Mouse (Mus musculus) hematopoietic stem cell, adult 5-6 weeks (primary cell): ENCODE measurements around the gene Pdss1. TPM values are rescaled to one million over a fixed set of nuclear protein-coding genes. Genes with fewer than 3 reads are reported as not detected.

Source experiments
- ATAC-seq, 2 experiments: fragments of 125-278 bp in 1 of 2; replicated peaks in 1 of 2; 2 replicates each; pipeline ENCODE4 v1.8.0; 2016 to 2017; ENCODE audit warnings: inconsistent platforms in 2 of 2, mild to moderate bottlenecking in 2 of 2, moderate number of reproducible peaks in 2 of 2, low read depth in 1 of 2, moderate TSS enrichment in 1 of 2; ENCODE audit not compliant: low FRiP score in 2 of 2, poor library complexity in 2 of 2, severe bottlenecking in 2 of 2, insufficient read depth in 1 of 2, low TSS enrichment in 1 of 2
- total RNA-seq: library from RNA; stranded (forward); fragments of 172-1452, 232-1000 nt; gene quantifications from 2 replicates; pipeline ENCODE4 v1.2.3, GENCODE M21; 2017

The Pdss1 gene
- total RNA-seq, 1 experiment from 2014 or later, result 19.2 TPM

DNA sequence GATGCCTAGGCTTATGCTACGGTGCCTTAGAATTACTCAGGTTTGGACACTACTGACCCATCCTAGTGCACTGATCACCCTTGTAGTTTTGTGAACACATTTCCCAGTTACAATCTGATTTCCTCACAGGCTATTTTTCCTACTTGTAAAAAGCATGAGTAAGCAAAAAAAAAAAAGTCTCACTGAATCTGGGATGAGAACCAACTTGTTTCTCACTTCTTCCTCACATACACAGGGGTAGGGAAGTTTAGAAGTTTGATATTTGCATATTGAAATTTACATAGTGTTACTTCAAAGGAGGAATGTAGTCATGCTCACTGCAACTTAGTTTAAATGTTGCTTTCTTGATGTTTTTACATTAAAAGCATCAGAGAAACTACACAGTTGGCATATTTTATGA lies 38.2 kb downstream of the Pdss1 start:
- ATAC-seq, result no peak

DNA sequence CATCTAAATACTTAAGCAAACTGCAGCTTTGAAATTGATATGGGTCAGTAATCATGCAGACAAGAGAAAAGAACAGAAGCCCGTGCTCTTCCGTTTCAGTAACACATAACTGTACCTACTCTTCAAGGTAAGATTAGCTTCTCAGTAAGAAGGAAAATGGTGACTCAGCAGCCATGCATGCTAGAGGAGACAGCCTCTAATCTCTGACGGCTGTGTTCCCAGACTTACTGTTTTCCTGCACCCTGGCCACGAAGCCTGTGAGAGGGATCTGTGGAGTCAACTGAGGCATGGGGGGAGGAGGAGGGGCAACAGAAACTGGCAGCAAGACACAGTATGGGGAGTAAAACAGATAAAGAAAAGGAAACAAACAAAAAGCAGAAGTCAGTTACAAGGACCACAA lies 54.6 kb downstream of the Pdss1 start:
- no peak for ATAC-seq

DNA sequence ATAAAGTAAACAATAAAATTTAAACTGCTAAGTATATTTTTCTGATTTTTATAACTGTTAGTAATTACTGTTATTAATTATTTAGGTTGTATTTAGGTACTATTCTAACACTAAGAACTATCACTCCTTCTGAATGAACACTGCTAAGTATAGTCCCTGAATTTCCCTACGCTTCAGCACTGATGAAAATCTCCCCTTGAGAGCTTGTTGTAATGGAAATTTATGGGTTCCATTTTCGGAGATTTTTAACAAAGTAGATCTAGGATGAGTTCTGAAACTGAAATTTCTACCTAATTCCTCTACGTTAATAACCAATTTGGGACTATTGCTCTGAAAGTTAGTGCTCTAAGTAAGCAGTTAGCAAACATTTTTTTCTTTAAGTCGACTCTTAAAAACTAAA lies 59.0 kb downstream of the Pdss1 start:
- no peak for ATAC-seq

DNA sequence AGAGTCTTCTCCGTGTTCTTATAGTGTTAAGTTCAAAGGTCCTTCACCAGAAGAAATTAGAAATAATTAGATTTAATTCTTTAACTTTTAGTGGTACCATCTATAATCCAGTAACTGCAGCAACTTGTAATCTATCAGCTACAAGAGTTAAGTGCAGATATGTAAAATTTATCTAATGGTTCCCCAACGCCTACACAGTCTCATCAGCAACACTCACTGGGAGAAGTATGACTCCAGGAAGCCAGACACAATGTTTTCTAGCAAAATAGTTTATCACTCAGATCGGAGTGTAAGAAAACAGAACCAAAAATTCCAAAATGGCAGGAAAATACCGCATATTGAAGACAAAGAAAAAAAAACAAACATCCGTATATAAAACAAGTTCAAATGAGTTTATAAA lies 60.6 kb downstream of the Pdss1 start:
- no peak for ATAC-seq

DNA sequence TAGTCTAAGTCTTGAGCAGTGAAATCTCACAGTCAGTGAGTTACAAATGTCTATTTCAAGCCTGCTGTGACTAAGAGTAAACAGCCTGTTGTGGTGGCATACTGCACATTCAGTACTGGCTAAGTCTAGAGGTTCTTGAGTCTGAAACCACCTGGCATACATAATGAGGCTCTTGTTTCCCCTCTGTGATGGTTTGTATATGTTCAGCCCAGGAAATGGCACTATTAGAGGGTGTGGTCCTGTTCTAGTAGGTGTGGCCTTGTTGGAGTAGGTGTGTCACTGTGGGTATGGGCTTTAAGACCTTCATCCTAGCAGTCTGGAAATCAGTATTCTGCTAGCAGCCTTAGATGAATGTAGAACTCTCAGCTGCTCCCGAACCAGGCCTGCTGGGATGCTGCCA lies 62.1 kb downstream of the Pdss1 start:
- ATAC-seq, result no peak

DNA sequence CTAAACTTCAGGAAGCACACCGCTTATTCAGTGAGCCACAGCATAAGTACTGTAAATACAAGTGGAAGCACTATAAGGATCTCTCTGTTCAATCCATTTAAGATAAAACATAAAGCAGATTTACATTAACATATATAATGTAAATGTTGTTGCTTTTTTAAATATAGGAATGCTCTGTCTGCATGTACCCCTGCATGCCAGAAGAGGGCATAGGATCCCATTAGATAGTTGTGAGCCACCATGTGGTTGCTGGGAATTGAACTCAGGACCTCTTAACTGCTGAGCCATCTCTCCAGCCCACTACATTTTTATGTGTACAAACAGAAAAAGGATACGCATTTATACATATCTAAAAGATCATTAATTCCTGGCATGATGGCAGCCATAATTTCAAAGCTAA lies 66.4 kb downstream of the Pdss1 start:
- no peak for ATAC-seq

DNA sequence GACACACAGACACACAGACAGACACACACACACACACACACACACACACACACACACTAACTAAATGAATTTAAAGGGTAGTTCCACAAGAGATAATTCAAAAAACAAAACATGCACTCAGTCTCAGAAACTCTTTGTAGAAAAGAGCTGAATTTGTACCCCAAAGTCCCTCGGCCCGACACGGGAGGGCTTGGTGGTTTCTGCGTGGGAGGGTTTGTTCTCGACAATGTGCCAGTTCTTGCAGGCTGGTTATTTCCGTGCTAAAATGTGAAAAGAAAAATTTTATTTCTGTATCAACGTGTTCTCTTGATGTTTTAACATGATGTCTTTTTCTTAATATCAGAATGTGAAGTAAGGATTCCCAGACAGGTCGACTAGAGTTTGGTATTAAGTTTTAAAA lies 66.9 kb downstream of the Pdss1 start:
- no peak for ATAC-seq

DNA sequence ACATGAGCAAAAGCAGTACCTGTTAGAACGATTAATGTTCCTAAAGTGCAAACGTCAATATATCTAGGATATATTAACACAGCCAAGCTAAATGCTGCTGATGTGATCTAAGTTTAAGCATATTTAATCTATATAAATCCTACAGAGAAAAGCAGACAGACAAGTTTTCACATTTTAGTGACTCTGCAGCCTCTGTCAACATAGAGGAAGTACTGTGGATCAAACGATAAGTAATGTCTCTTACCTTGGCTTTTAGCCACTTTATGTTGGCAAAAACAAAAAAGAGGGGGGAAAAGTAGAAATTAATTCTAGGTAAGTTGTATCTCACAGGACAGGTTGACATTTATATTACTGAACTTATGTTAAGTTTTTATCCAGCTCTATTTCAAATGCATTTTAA lies 67.6 kb downstream of the Pdss1 start:
- ATAC-seq, result no peak; a peak in 1 of 4 replicates

DNA sequence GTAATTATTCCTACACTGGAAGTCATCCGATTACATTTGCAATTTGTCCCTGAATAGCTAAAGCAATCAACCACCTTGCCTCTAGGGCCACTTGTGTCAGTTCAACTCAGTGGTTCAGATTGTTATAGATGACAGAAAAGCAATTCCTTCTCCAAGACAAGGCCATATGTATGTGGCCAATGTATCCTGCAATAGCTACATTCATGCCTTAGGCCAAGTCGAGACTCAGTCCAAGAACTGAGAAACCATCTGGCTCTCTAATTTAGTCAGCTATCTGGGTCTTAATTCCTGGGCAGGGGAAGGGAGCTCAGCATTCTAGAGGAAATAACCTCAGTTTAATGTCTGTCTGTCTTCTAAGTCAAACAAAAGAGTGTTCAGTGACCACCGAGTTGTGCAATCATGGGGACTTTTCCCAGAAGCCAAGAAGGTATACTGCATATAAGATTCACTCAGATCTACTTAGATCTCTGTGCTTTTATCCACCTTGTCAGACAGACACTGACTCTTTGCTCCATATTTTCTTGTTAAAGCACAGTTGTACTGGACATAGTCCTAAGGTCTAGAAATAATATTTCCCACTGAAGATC lies 82.2 kb downstream of the Pdss1 start:
- ATAC-seq, result no peak

DNA sequence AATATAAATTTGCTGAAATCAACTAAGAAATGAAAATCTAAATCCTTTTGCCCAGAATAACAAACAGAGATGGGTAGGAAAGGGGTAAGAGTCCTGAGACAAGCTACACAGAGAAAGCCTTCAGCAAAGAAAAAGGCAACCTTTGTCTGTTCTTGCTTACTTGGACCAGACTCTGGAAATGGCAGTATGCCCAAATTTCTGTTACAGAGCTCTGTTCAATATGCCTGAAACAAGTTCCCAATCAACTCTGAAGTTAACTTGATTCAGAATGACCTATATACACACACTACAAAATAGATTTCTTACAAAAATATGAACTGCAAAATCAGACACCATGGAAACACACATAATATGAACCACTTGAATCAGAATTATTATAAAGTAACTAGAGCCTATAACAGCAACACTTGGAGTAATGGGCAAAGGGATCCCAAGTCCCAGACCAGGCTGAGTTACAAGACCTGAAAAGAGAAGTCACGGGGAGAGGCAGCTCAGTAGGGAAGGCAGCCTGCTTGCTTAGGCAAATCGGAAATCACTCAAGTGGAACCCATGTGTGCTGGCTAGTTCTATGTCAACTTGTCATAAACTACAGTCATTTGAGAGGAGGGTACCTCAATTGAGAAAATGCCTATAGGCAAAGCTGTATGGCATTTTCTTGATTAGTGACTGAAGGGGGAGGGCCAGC lies 90.8 kb downstream of the Pdss1 start:
- ATAC-seq, result no peak

Other genes starting within 250 kb of the Pdss1 start
- gene Apbb1ip, start 121.4 kb upstream of the Pdss1 start, total RNA-seq, result 22.7 and 28.1 TPM in 2 replicates
- 123 and 125 TPM in 2 replicates for gene Abi1, start 144.7 kb downstream of the Pdss1 start, total RNA-seq
- 36.1 and 43.0 TPM in 2 replicates for gene Acbd5, start 172.6 kb downstream of the Pdss1 start, total RNA-seq